Mouse (Mus musculus) CH12.LX (cell line): ENCODE measurements at regions not wholly inside any gene's neighbourhood (a gene's known extent, or its start where the extent isn't known, plus 50 kb on each side); places are given as distances from the start of the nearest gene placed in this dataset.

Experiments
- DNase-seq: peaks from one replicate; pipeline ENCODE4 v3.0.0-alpha.2; 2013; ENCODE audit errors: extremely low read depth
- H3K27ac ChIP-seq: 2 replicates; pipeline ENCODE4 v1.5.1; 2012; ENCODE audit warnings: low read depth, mild to moderate bottlenecking, control low read depth, moderate library complexity; ENCODE audit not compliant: insufficient read depth
- H3K27me3 ChIP-seq: replicated peaks from 2 replicates; pipeline ENCODE3; 2012; ENCODE audit warnings: inconsistent platforms
- H3K36me3 ChIP-seq, 2 experiments: replicated peaks in 1 of 2; 2 replicates each; pipeline versions ENCODE3 to v1.6.1; 2012; ENCODE audit warnings: inconsistent platforms in 1 of 2, low read length in 1 of 2, mild to moderate bottlenecking in 1 of 2, mixed read lengths in 1 of 2, moderate library complexity in 1 of 2; ENCODE audit not compliant: control insufficient read depth in 1 of 2, insufficient read depth in 1 of 2
- H3K4me1 ChIP-seq, 2 experiments: 2 replicates each; pipeline ENCODE4 v1.6.1; 2012; ENCODE audit warnings: inconsistent platforms in 1 of 2, moderate library complexity in 1 of 2; ENCODE audit not compliant: insufficient read depth in 2 of 2, control insufficient read depth in 1 of 2
- H3K4me2 ChIP-seq: 2 replicates; pipeline ENCODE4 v1.6.1; 2012; ENCODE audit warnings: low read depth, mild to moderate bottlenecking, control low read depth; ENCODE audit not compliant: poor library complexity, insufficient read depth, severe bottlenecking
- H3K4me3 ChIP-seq, 3 experiments: fragments of 150-350 bp in 1 of 3; sonication (generic) in 1 of 3; replicated peaks in 1 of 3; 2 replicates each; pipeline versions ENCODE3 to v1.5.1; 2011 to 2012; ENCODE audit warnings: low read depth in 2 of 3, low read length in 2 of 3, mild to moderate bottlenecking in 2 of 3, moderate library complexity in 2 of 3, control low read depth in 1 of 3, improper control_type of control experiment in 1 of 3, inconsistent platforms in 1 of 3, mixed read lengths in 1 of 3; ENCODE audit not compliant: poor library complexity in 1 of 3
- H3K79me2 ChIP-seq: replicated peaks from 2 replicates; pipeline ENCODE4 v1.6.1; 2012; ENCODE audit warnings: mild to moderate bottlenecking, moderate library complexity; ENCODE audit not compliant: control insufficient read depth, poor library complexity, insufficient read depth, severe bottlenecking; ENCODE audit errors: extremely low read depth
- H3K9ac ChIP-seq: 2 replicates; pipeline ENCODE4 v1.6.1; 2012; ENCODE audit warnings: low read depth, mild to moderate bottlenecking, control low read depth, moderate library complexity; ENCODE audit not compliant: insufficient read depth
- H3K9me3 ChIP-seq: replicated peaks from 2 replicates; pipeline ENCODE3; 2012; ENCODE audit warnings: low read length, inconsistent platforms, mixed read lengths
- CHD2 ChIP-seq: IDR thresholded peaks from 2 replicates; pipeline ENCODE4 v1.6.1; 2011; ENCODE audit warnings: low read length, improper control_type of control experiment
- E2F4 ChIP-seq: IDR thresholded peaks from 2 replicates; pipeline ENCODE4 v1.6.1; 2011; ENCODE audit warnings: low read depth, low read length, improper control_type of control experiment; ENCODE audit not compliant: insufficient replicate concordance
- ELF1 ChIP-seq: IDR thresholded peaks from 2 replicates; pipeline ENCODE4 v1.6.1; 2014; ENCODE audit warnings: low read depth, mild to moderate bottlenecking, inconsistent platforms, low read length, improper control_type of control experiment
- ETS1 ChIP-seq: conservative IDR thresholded peaks from 2 replicates; pipeline ENCODE4 v1.6.1; 2012; ENCODE audit warnings: low read depth, mild to moderate bottlenecking, inconsistent platforms, low read length, improper control_type of control experiment, moderate library complexity
- GABPA ChIP-seq: IDR thresholded peaks from 2 replicates; pipeline ENCODE4 v1.6.1; 2012; ENCODE audit warnings: low read depth, low read length, improper control_type of control experiment, inconsistent platforms; ENCODE audit not compliant: insufficient replicate concordance
- KAT2A ChIP-seq: IDR thresholded peaks from 2 replicates; pipeline ENCODE4 v1.6.1; 2012; ENCODE audit warnings: low read length, improper control_type of control experiment, inconsistent platforms; ENCODE audit not compliant: insufficient replicate concordance
- MAX ChIP-seq: IDR thresholded peaks from 2 replicates; pipeline ENCODE4 v1.6.1; 2011; ENCODE audit warnings: low read length, improper control_type of control experiment
- MYC ChIP-seq: IDR thresholded peaks from 2 replicates; pipeline ENCODE4 v1.6.1; 2011; ENCODE audit warnings: low read depth, mild to moderate bottlenecking, improper control_type of control experiment, low read length
- NELFE ChIP-seq: IDR thresholded peaks from 2 replicates; pipeline ENCODE4 v1.6.1; 2011; ENCODE audit warnings: low read depth, low read length, improper control_type of control experiment
- NRF1 ChIP-seq: IDR thresholded peaks from 2 replicates; pipeline ENCODE4 v1.6.1; 2014; ENCODE audit warnings: low read depth, mild to moderate bottlenecking, inconsistent platforms, low read length, improper control_type of control experiment, moderate library complexity
- PAX5 ChIP-seq: IDR thresholded peaks from 2 replicates; pipeline ENCODE4 v1.6.1; 2012; ENCODE audit warnings: low read length, inconsistent platforms, mixed read lengths
- RAD21 ChIP-seq: IDR thresholded peaks from 2 replicates; pipeline ENCODE4 v1.6.1; 2011; ENCODE audit warnings: low read depth, mild to moderate bottlenecking, low read length, improper control_type of control experiment, moderate library complexity
- RCOR1 ChIP-seq: conservative IDR thresholded peaks from 2 replicates; pipeline ENCODE4 v1.6.1; 2012; ENCODE audit warnings: low read depth, mild to moderate bottlenecking, inconsistent platforms, low read length, improper control_type of control experiment
- SIN3A ChIP-seq: IDR thresholded peaks from 2 replicates; pipeline ENCODE4 v1.6.1; 2012; ENCODE audit warnings: low read length, improper control_type of control experiment, inconsistent platforms
- USF2 ChIP-seq: conservative IDR thresholded peaks from 2 replicates; pipeline ENCODE4 v1.6.1; 2011; ENCODE audit warnings: low read depth, low read length, improper control_type of control experiment
- ZC3H11A ChIP-seq: IDR thresholded peaks from 2 replicates; pipeline ENCODE4 v1.6.1; 2012; ENCODE audit warnings: low read depth, mild to moderate bottlenecking, inconsistent platforms, low read length, improper control_type of control experiment
- ZKSCAN1 ChIP-seq: IDR thresholded peaks from 2 replicates; pipeline ENCODE4 v1.6.1; 2012; ENCODE audit warnings: low read depth, inconsistent platforms, low read length, improper control_type of control experiment, borderline replicate concordance
- ZMIZ1 ChIP-seq: IDR thresholded peaks from 2 replicates; pipeline ENCODE4 v1.6.1; 2012; ENCODE audit warnings: low read depth, mild to moderate bottlenecking, inconsistent platforms, low read length, improper control_type of control experiment
- ZNF384 ChIP-seq: IDR thresholded peaks from 2 replicates; pipeline ENCODE4 v1.6.1; 2012; ENCODE audit warnings: low read depth, low read length, improper control_type of control experiment, inconsistent platforms
- dilution Hi-C: fragments of 300-500 bp; cut with MboI; formaldehyde crosslinking; loops from 2 replicates; pipeline ENCODE4 v1.14.3; 2020; ENCODE audit warnings: low sequenced_read_pairs; ENCODE audit not compliant: extremely low pct_unique_long_range_greater_than_20kb, extremely low pct_ligation_motif_present
- in situ Hi-C: fragments of 300-500 bp; cut with MboI; formaldehyde crosslinking; loops from 3 replicates; pipeline ENCODE4 v1.14.3; 2019; ENCODE audit warnings: low sequenced_read_pairs, low pct_ligation_motif_present, low pct_unique_long_range_greater_than_20kb, mixed read lengths

GRCm38 (mm10) chr3:147041201-147041600 lies 189.0 kb downstream of the Ttll7 start:
- DNase-seq, result no peak
- no peaks in the 10 kb centered on the region for H3K27me3 ChIP-seq
- H3K27ac ChIP-seq, result no peak overlapping the region
- TF ChIP-seq ELF1 (no peak), PAX5 (no peak), CHD2 (no peak), KAT2A (no peak), SIN3A (no peak), ETS1 (no peak), MYC (no peak), ZNF384 (no peak), RCOR1 (no peak)
- no peaks in the 10 kb centered on the region for H3K4me1 ChIP-seq
- H3K79me2 ChIP-seq, result no peaks in the 10 kb centered on the region
- in situ Hi-C loops (no loop called here), dilution Hi-C loops (no loop called here)
- H3K9ac ChIP-seq, result no peak overlapping the region
- H3K9me3 ChIP-seq, result no peaks in the 10 kb centered on the region
- no peak overlapping the region for H3K4me2 ChIP-seq
- H3K4me3 ChIP-seq, result no peak overlapping the region
- H3K36me3 ChIP-seq, result no peaks in the 10 kb centered on the region

- no peak overlapping the region for H3K9ac ChIP-seq
- no peak overlapping the region for H3K4me3 ChIP-seq
- no peak for DNase-seq
- dilution Hi-C loops (no loop called here), in situ Hi-C loops (no loop called here)
- no peaks in the 10 kb centered on the region for H3K36me3 ChIP-seq
- H3K27me3 ChIP-seq, result no peaks in the 10 kb centered on the region
- H3K4me1 ChIP-seq, result peaks cover 0 to 2% of the 10 kb centered on the region in 2 experiments; a peak in 1 of 4 replicates
- TF ChIP-seq NELFE (no peak), MAX (no peak), ZNF384 (no peak), ZC3H11A (no peak), NRF1 (no peak), ZKSCAN1 (no peak), PAX5 (no peak)
- no peaks in the 10 kb centered on the region for H3K79me2 ChIP-seq
- H3K4me2 ChIP-seq, result no peak overlapping the region
- no peaks in the 10 kb centered on the region for H3K9me3 ChIP-seq
- no peak overlapping the region for H3K27ac ChIP-seq
These were observed 190.7 kb downstream of the Ttll7 start for GRCm38 (mm10) chr3:147042911-147043310.

GRCm38 (mm10) chr3:147046634-147047033 lies 194.5 kb downstream of the Ttll7 start:
- no peak for DNase-seq
- Histone ChIP-seq H3K27ac (no peak overlapping the region), H3K36me3 (no peaks in the 10 kb centered on the region), H3K9ac (no peak overlapping the region), H3K4me3 (no peak overlapping the region), H3K79me2 (no peaks in the 10 kb centered on the region), H3K4me1 (peaks cover 0 to 2% of the 10 kb centered on the region in 2 experiments; a peak in 1 of 4 replicates), H3K27me3 (no peaks in the 10 kb centered on the region), H3K4me2 (no peak overlapping the region), H3K9me3 (peaks cover 7% of the 10 kb centered on the region)
- in situ Hi-C loops, result no loop called here
- dilution Hi-C loops, result no loop called here
- no peak for TF ChIP-seq ELF1
- TF ChIP-seq ZNF384, result no peak
- no peak for TF ChIP-seq E2F4
- no peak for TF ChIP-seq ZMIZ1
- no peak for TF ChIP-seq GABPA
- no peak for TF ChIP-seq RAD21
- no peak for TF ChIP-seq NRF1
- no peak for TF ChIP-seq USF2
- no peak for TF ChIP-seq CHD2
- TF ChIP-seq PAX5, result no peak
- no peak for TF ChIP-seq SIN3A
